Mouse (Mus musculus) kidney, postnatal 0 days (tissue): ENCODE measurements around the gene Tenm3. TPM values are rescaled to one million over a fixed set of nuclear protein-coding genes. Genes with fewer than 3 reads are reported as not detected.

Source experiments
- ATAC-seq: fragments of 200-750 bp; cut with Nextera tagmentation; replicated peaks from 2 replicates; pipeline ENCODE4 v1.8.0; 2017; ENCODE audit warnings: low read depth, moderate number of reproducible peaks, moderate TSS enrichment, moderate library complexity; ENCODE audit not compliant: low FRiP score
- DNase-seq: peaks from one replicate; pipeline ENCODE4 v3.0.0-alpha.2; 2016; ENCODE audit warnings: low spot score
- H3K27ac ChIP-seq: fragments of 300-500 bp; sonication (generic); 2 replicates; pipeline ENCODE4 v1.5.1; 2014; ENCODE audit warnings: mild to moderate bottlenecking
- H3K27me3 ChIP-seq: fragments of 300-500 bp; sonication (generic); 2 replicates; pipeline ENCODE4 v1.6.1; 2014; ENCODE audit warnings: low read length, mixed read lengths; ENCODE audit not compliant: insufficient read depth
- H3K36me3 ChIP-seq: fragments of 300-500 bp; sonication (generic); 2 replicates; pipeline ENCODE4 v1.6.1; 2014; ENCODE audit warnings: low read length, mixed read lengths; ENCODE audit not compliant: insufficient read depth
- H3K4me1 ChIP-seq: fragments of 300-500 bp; sonication (generic); replicated peaks from 2 replicates; pipeline ENCODE4 v1.6.1; 2014; ENCODE audit warnings: antibody characterized with exemption, low read length, mixed read lengths; ENCODE audit not compliant: insufficient read depth
- H3K4me2 ChIP-seq: fragments of 300-500 bp; sonication (generic); 2 replicates; pipeline ENCODE4 v1.6.1; 2014; ENCODE audit warnings: mild to moderate bottlenecking, low read length, moderate library complexity, mixed read lengths
- H3K4me3 ChIP-seq: fragments of 300-500 bp; sonication (generic); replicated peaks from 2 replicates; pipeline ENCODE4 v1.5.1; 2014; ENCODE audit warnings: low read depth, low read length
- H3K9ac ChIP-seq: fragments of 300-500 bp; sonication (generic); 2 replicates; pipeline ENCODE4 v1.6.1; 2014; ENCODE audit warnings: low read depth, low read length
- H3K9me3 ChIP-seq: fragments of 300-500 bp; sonication (generic); replicated peaks from 2 replicates; pipeline ENCODE4 v1.6.1; 2016; ENCODE audit warnings: low read length, inconsistent platforms, mixed read lengths
- CTCF ChIP-seq: IDR thresholded peaks from 2 replicates; pipeline ENCODE4 v1.5.1; 2016; ENCODE audit warnings: antibody characterized with exemption, low read depth, mild to moderate bottlenecking, moderate library complexity
- WGBS: fragments of 180-500 bp; shearing (Covaris S2); extraction: QIAGEN DNeasy Blood & Tissue Kit; methylation state at CpG from one replicate; pipeline ENCODE4 v1.1.7; 2014; 5-methylcytosine and 5-hydroxymethylcytosine counted together
- polyA plus RNA-seq: library from polyadenylated mRNA; unstranded; fragments of >200 nt; fragmentation: Nextera tagmentation; extraction: Ambion mirVana; gene quantifications from 2 replicates; pipeline ENCODE4 v1.2.1, GENCODE M21; 2015

The Tenm3 gene
- polyA plus RNA-seq, 1 experiment from 2014 or later = 15.3 TPM

DNA sequence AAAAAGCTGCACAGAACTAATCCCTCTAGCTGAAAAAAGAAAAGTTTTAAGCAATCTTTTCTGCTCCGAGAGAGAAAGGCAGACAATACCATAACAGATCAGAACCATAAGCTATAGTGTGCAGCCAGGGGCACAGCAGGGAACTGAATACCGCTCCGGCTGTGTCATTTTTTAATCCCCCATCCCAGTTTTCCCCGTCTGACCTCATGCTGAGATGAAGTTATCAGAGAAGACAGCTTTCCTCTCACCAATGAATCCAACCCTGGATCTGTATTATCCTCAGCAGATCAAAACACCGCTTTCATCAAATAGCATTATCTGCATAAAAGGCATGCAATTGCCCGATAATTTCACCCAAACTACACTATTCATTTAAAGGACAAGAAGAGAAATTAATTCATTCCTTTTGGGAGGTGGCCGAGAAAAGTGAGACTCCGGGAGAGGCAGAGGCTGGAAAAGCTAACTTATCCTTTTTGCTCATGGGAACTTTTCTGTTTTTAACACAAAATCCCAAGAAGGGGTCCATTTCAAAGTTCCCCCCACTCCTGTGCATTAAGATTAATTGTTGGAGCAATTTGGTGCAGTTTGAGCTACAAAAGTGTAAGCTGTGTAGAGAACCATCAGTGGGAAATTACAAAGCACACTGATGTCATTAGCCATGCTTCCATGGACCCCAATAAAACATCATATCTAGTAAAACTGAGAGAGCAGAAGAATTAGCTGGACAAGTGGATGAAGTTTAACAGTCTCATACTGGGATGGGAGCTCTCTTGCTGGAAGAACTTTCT lies 6.7 kb upstream of the Tenm3 start:
- 80% methylated on average over 8 of the region's 8 CpGs for WGBS
- H3K27me3 ChIP-seq = no peaks in the 10 kb centered on the region

DNA sequence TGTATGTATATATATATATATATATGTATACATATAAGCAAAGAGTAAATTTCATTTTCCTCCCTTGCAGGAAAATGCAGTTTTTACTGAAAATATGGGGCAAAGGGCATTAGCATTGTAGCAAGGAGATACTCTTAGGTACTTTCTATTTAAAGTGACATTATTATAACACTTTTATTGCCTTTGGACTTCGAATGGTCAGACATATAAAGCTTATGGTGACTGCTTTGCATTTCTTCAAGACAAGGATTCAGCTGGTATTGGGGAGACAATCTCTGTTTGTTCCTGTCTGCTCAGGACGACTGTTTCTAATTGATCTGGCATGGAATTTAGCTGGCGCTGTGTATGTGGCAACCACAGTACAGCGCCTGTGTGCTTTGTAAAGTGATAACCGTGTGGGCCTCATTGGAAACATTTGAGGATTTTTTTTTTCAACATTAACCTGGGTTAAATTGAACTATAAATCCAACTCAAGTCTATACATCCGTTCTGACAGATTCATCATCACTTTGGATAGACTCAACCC lies 5.4 kb upstream of the Tenm3 start:
- no peak for TF ChIP-seq CTCF
- Histone ChIP-seq H3K4me3 (no peak overlapping the region), H3K4me2 (no peak overlapping the region), H3K4me1 (no peaks in the 10 kb centered on the region), H3K27me3 (no peaks in the 10 kb centered on the region), H3K27ac (no peak overlapping the region), H3K9ac (no peak overlapping the region), H3K36me3 (no peaks in the 10 kb centered on the region), H3K9me3 (no peaks in the 10 kb centered on the region)
- DNase-seq (no peak), ATAC-seq (no peak)
- WGBS = 82% methylated on average over 6 of the region's 6 CpGs

More for the DNA sequence above, 6.7 kb upstream of the Tenm3 start:
- H3K4me1 ChIP-seq = no peaks in the 10 kb centered on the region
- H3K36me3 ChIP-seq = no peaks in the 10 kb centered on the region
- H3K4me2 ChIP-seq = no peak overlapping the region
- H3K4me3 ChIP-seq = no peak overlapping the region
- no peaks in the 10 kb centered on the region for H3K9me3 ChIP-seq
- no peak for ATAC-seq
- no peak overlapping the region for H3K27ac ChIP-seq
- no peak for TF ChIP-seq CTCF
- no peak for DNase-seq
- no peak overlapping the region for H3K9ac ChIP-seq

GRCm38 (mm10) chr8:48844961-48845360 lies 1.2 kb upstream of the Tenm3 start:
- TF ChIP-seq CTCF = no peak
- peak; percentile 39 for DNase-seq
- H3K4me3 ChIP-seq = peak overlapping the region; percentile 70
- no peaks in the 10 kb centered on the region for H3K9me3 ChIP-seq
- no peak for ATAC-seq
- no peaks in the 10 kb centered on the region for H3K27me3 ChIP-seq
- H3K4me1 ChIP-seq = no peaks in the 10 kb centered on the region
- 17% methylated on average over 12 of the region's 12 CpGs for WGBS
- 0 out of 2 replicates have a peak overlapping the region, but pooled peaks have one; percentile 19 for H3K9ac ChIP-seq
- no peaks in the 10 kb centered on the region for H3K36me3 ChIP-seq
- peak overlapping the region; percentile 88 for H3K4me2 ChIP-seq
- H3K27ac ChIP-seq = no peak overlapping the region

GRCm38 (mm10) chr8:48844370-48844905 lies 687 bp upstream of the Tenm3 start:
- 2% methylated on average over 14 of the region's 14 CpGs for WGBS
- no peaks in the 10 kb centered on the region for H3K27me3 ChIP-seq
- H3K36me3 ChIP-seq = no peaks in the 10 kb centered on the region
- ATAC-seq (peak; percentile 16; the same call in 1 of the 2 replicates), DNase-seq (peak; percentile 35)
- H3K4me3 ChIP-seq = peak overlapping the region; percentile 70
- no peaks in the 10 kb centered on the region for H3K4me1 ChIP-seq
- 0 out of 2 replicates have a peak overlapping the region, but pooled peaks have one; percentile 19 for H3K9ac ChIP-seq
- peak overlapping the region; percentile 88 for H3K4me2 ChIP-seq
- H3K27ac ChIP-seq = no peak overlapping the region
- TF ChIP-seq CTCF = no peak
- no peaks in the 10 kb centered on the region for H3K9me3 ChIP-seq

- Histone ChIP-seq H3K27me3 (no peaks in the 10 kb centered on the region), H3K9ac (peak overlapping the region; percentile 73), H3K27ac (peak overlapping the region; percentile 70), H3K36me3 (no peaks in the 10 kb centered on the region), H3K4me1 (no peaks in the 10 kb centered on the region), H3K9me3 (no peaks in the 10 kb centered on the region), H3K4me2 (peak overlapping the region; percentile 88), H3K4me3 (peak overlapping the region; percentile 70)
- DNase-seq = peak; percentile 81
- TF ChIP-seq CTCF = peak; percentile 22; the same call in 1 of the 2 replicates
- peak; percentile 73 for ATAC-seq
- under 1% methylated on average over 59 of the region's 93 CpGs for WGBS
Observed at GRCm38 (mm10) chr8:48842991-48843930, 490 bp downstream of the Tenm3 start.
